Mouse (Mus musculus) liver, embryonic 16.5 days (tissue): Measurements from ENCODE around the gene Junb. TPM values are rescaled to one million over a fixed set of nuclear protein-coding genes. Genes with fewer than 3 reads are reported as not detected.

Experiments used
- ATAC-seq: fragments of 200-750 bp; cut with Nextera tagmentation; 2 replicates; pipeline ENCODE4 v1.8.0; 2017; ENCODE audit warnings: low read depth, mild to moderate bottlenecking, moderate number of reproducible peaks, moderate library complexity
- H3K27ac ChIP-seq: fragments of 300-500 bp; sonication (generic); 2 replicates; pipeline ENCODE4 v1.5.1; 2014; ENCODE audit warnings: mild to moderate bottlenecking, low read length
- H3K27me3 ChIP-seq: fragments of 300-500 bp; sonication (generic); 2 replicates; pipeline ENCODE4 v1.6.1; 2014; ENCODE audit warnings: low read depth, low read length, mixed read lengths; ENCODE audit not compliant: control insufficient read depth, insufficient read depth
- H3K36me3 ChIP-seq: fragments of 300-500 bp; sonication (generic); 2 replicates; pipeline ENCODE4 v1.6.1; 2014; ENCODE audit warnings: mild to moderate bottlenecking; ENCODE audit not compliant: control insufficient read depth, insufficient read depth
- H3K4me1 ChIP-seq: fragments of 300-500 bp; sonication (generic); 2 replicates; pipeline ENCODE4 v1.6.1; 2014; ENCODE audit warnings: low read depth, low read length, mixed read lengths; ENCODE audit not compliant: control insufficient read depth
- H3K4me2 ChIP-seq: fragments of 300-500 bp; sonication (generic); 2 replicates; pipeline ENCODE4 v1.6.1; 2014; ENCODE audit warnings: low read depth, low read length, mixed read lengths
- H3K4me3 ChIP-seq: fragments of 300-500 bp; sonication (generic); 2 replicates; pipeline ENCODE4 v1.5.1; 2014; ENCODE audit warnings: low read depth, mild to moderate bottlenecking, low read length
- H3K9ac ChIP-seq: fragments of 300-500 bp; sonication (generic); 2 replicates; pipeline ENCODE4 v1.6.1; 2014; ENCODE audit warnings: low read depth, low read length
- H3K9me3 ChIP-seq: fragments of 300-500 bp; sonication (generic); replicated peaks from 2 replicates; pipeline ENCODE4 v1.6.1; 2016; ENCODE audit warnings: low read length; ENCODE audit not compliant: control insufficient read depth
- WGBS: fragments of 180-500 bp; shearing (Covaris S2); extraction: QIAGEN DNeasy Blood & Tissue Kit; methylation state at CpG from one replicate; pipeline ENCODE4 v1.1.7; 2014; ENCODE audit not compliant: insufficient replicate concordance; 5-methylcytosine and 5-hydroxymethylcytosine counted together
- polyA plus RNA-seq: library from polyadenylated mRNA; unstranded; fragments of >200 nt; fragmentation: Nextera tagmentation; extraction: Ambion mirVana; gene quantifications from 2 replicates; pipeline ENCODE4 v1.2.1, GENCODE M21; 2015

Gene Junb
- polyA plus RNA-seq, 1 experiment from 2014 or later, result 16.5 TPM

GRCm38 (mm10) chr8:84937620-84938485 lies 40.7 kb downstream of the Junb start:
- peaks cover 64% of the 10 kb centered on the region for H3K27me3 ChIP-seq
- no peaks in the 10 kb centered on the region for H3K36me3 ChIP-seq
- no peak overlapping the region for H3K4me2 ChIP-seq
- no peak overlapping the region for H3K9ac ChIP-seq
- WGBS, result 48% methylated on average over 13 of the region's 13 CpGs
- ATAC-seq, result no peak
- H3K27ac ChIP-seq, result no peak overlapping the region
- no peaks in the 10 kb centered on the region for H3K9me3 ChIP-seq
- peaks cover 17% of the 10 kb centered on the region for H3K4me1 ChIP-seq
- H3K4me3 ChIP-seq, result no peak overlapping the region

- no peaks in the 10 kb centered on the region for H3K36me3 ChIP-seq
- peak; percentile 54; the same call in 1 of the 2 replicates for ATAC-seq
- peaks cover 17% of the 10 kb centered on the region for H3K4me1 ChIP-seq
- peaks cover 69% of the 10 kb centered on the region for H3K27me3 ChIP-seq
- under 1% methylated on average over 49 of the region's 50 CpGs for WGBS
- H3K4me3 ChIP-seq, result peak within 1 kb of the TSS; percentile 51
- peak within 1 kb of the TSS; percentile 74 for H3K4me2 ChIP-seq
- no peaks in the 10 kb centered on the region for H3K9me3 ChIP-seq
- no peak within 1 kb of the TSS for H3K9ac ChIP-seq
- H3K27ac ChIP-seq, result no peak within 1 kb of the TSS
Measured at GRCm38 (mm10) chr8:84936962-84937546, 41.5 kb downstream of the Junb start, which contains the start of gene Mast1. Gene Mast1, minus strand, starts transcription at chr8:84937359.

GRCm38 (mm10) chr8:84936041-84936961 lies 42.2 kb downstream of the Junb start:
- no peak for ATAC-seq
- Histone ChIP-seq H3K27ac (no peak overlapping the region), H3K9me3 (no peaks in the 10 kb centered on the region), H3K9ac (no peak overlapping the region), H3K4me2 (peak overlapping the region; percentile 74), H3K4me1 (peaks cover 17% of the 10 kb centered on the region), H3K36me3 (no peaks in the 10 kb centered on the region), H3K27me3 (peaks cover 71% of the 10 kb centered on the region), H3K4me3 (peak overlapping the region; percentile 51)
- WGBS, result 20% methylated on average over 23 of the region's 23 CpGs

- H3K27me3 ChIP-seq, result peaks cover 77% of the 10 kb centered on the region
- no peak for ATAC-seq
- no peak overlapping the region for H3K9ac ChIP-seq
- no peaks in the 10 kb centered on the region for H3K36me3 ChIP-seq
- peaks cover 17% of the 10 kb centered on the region for H3K4me1 ChIP-seq
- 3% methylated on average over 14 of the region's 14 CpGs for WGBS
- H3K4me3 ChIP-seq, result no peak overlapping the region
- no peaks in the 10 kb centered on the region for H3K9me3 ChIP-seq
- H3K4me2 ChIP-seq, result no peak overlapping the region
- no peak overlapping the region for H3K27ac ChIP-seq
Measured at GRCm38 (mm10) chr8:84935489-84935888, 43.0 kb downstream of the Junb start.

- no peak for ATAC-seq
- Histone ChIP-seq H3K4me3 (no peak overlapping the region), H3K27ac (no peak overlapping the region), H3K27me3 (peaks cover 83% of the 10 kb centered on the region), H3K4me2 (no peak overlapping the region), H3K9ac (no peak overlapping the region), H3K9me3 (no peaks in the 10 kb centered on the region), H3K36me3 (no peaks in the 10 kb centered on the region), H3K4me1 (peaks cover 17% of the 10 kb centered on the region)
- WGBS, result 3% methylated on average over 15 of the region's 15 CpGs
Measured at GRCm38 (mm10) chr8:84934860-84935259, 43.7 kb downstream of the Junb start.

GRCm38 (mm10) chr8:84933767-84934559 lies 44.6 kb downstream of the Junb start:
- Histone ChIP-seq H3K4me2 (no peak overlapping the region), H3K36me3 (no peaks in the 10 kb centered on the region), H3K4me3 (no peak overlapping the region), H3K27me3 (peaks cover 86% of the 10 kb centered on the region), H3K4me1 (peaks cover 17% of the 10 kb centered on the region), H3K9me3 (no peaks in the 10 kb centered on the region), H3K9ac (no peak overlapping the region), H3K27ac (no peak overlapping the region)
- 62% methylated on average over 16 of the region's 16 CpGs for WGBS
- no peak for ATAC-seq

GRCm38 (mm10) chr8:84930582-84930981 lies 47.9 kb downstream of the Junb start:
- Histone ChIP-seq H3K9ac (no peak overlapping the region), H3K4me3 (no peak overlapping the region), H3K27ac (no peak overlapping the region), H3K36me3 (no peaks in the 10 kb centered on the region), H3K4me2 (no peak overlapping the region), H3K9me3 (no peaks in the 10 kb centered on the region), H3K4me1 (peaks cover 4% of the 10 kb centered on the region), H3K27me3 (peaks cover 58% of the 10 kb centered on the region)
- WGBS, result 76% methylated on average over 13 of the region's 13 CpGs
- ATAC-seq, result no peak
